13 mouse cellular contexts compared by ENCODE assay signal in genomic region chr9:30968130-30968529, GRCm38 (mm10). TPM values are rescaled to one million over a fixed set of nuclear protein-coding genes. Genes with fewer than 3 reads are reported as not detected.
"Had no signal": no experiment of that assay in that cellular context is flagged by ENCODE, and none has a peak within 500 bp of the region (broad histone marks: within the 10 kb centered on the region; RNA-seq: fewer than 3 reads in every experiment).

No protein-coding gene starts in this region.

- DNase-seq: retina, postnatal 1 day; right cerebral cortex, adult 18-20 months; right cerebral cortex, postnatal 14 days; right cerebral cortex, postnatal 25 days; right cerebral cortex, postnatal 4 days; spleen, adult 18-20 months; thymus, adult 18-20 months; thymus, adult 2 months; thymus, postnatal 14 days; thymus, postnatal 25 days; thymus, postnatal 36 days; thymus, postnatal 4 days had no signal

RNA-seq across cellular contexts. Expression of gene Adamts8, which starts 25.8 kb away (rescaled TPM):
- total RNA-seq: neutrophil, adult 5-6 weeks had no signal

RNA-seq across cellular contexts. Expression of gene Adamts15, which starts 45.9 kb away (rescaled TPM):
- total RNA-seq: neutrophil, adult 5-6 weeks had no signal
